Mouse (Mus musculus) T-helper 1 cell (primary cell): ENCODE measurements around the gene Zmat3.

ENCODE experiments used
- in situ Hi-C: fragments of 300-600 bp; cut with MboI, MseI; formaldehyde crosslinking; loops from one replicate; pipeline ENCODE4 v1.15.1; 2025; ENCODE audit warnings: high pct_unique_total_duplicates

Gene Zmat3

DNA sequence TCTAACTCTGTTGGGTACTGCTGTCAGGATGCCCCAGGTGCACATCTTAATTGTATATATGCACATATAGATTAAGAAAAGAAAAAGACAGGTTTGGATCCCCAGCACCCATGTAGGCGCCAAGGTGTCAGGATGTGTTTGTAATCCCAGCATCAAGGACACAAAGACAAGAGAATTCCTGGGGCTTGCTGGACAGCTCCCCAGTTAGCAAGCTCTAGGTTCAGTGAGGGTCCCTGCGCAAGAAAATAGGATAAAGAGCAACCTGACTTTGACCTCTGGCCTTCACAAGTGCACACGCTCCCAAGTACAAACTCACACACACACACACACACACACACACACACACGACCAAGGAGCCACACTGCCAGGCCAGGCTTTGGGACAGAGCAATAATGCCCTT, 73.8 kb downstream of the Zmat3 start:
- in situ Hi-C loops: no loop called here
